Mouse (Mus musculus) A20 (cell line): ENCODE data around the gene Ung.
A peak's percentile ranks its signal among the peaks of the same experiment; 100 is the strongest.

Source experiments
- DNase-seq: peaks from one replicate; pipeline ENCODE4 v3.0.0-alpha.2; 2011; ENCODE audit warnings: low read depth, low spot score

Ung gene

DNA sequence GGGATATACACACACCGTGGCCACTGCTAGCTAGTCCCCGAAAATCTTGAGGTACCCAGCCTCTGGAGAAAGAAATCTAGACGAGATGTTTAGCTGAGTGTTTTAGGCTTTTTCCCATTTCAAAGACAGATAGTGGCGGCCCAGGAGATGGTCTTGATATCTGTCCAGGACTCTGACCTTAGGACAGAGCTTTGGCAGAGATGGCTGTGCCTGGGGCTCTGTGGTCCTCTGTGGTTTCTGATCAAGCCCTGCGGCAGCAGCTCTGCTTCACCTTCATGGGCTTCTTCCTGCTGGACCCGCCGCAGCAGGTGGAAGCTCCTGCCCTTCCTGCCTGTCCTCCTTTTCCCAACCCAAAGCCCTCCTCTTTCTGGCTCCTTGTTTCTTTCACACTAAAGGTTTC lies 40.2 kb downstream of the Ung start:
- DNase-seq = no peak

DNA sequence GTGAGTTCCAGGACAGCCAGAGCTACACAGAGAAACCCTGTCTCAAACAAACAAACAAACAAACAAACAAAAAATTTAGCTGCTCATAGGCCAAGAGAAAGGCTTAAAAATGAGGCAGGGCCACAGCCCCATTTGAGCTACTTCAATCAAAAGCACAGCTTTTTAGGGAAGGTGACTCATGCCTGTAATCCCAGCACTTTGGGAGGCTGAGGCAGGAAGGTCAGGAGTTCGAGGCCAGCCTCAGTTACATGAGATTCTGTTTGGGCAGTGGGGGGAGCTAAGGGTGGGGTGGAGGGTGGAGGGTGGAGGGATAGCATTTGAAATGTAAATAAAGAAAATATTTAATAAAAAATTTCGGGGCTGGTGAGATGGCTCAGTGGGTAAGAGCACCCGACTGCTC lies 42.8 kb downstream of the Ung start:
- DNase-seq = no peak

DNA sequence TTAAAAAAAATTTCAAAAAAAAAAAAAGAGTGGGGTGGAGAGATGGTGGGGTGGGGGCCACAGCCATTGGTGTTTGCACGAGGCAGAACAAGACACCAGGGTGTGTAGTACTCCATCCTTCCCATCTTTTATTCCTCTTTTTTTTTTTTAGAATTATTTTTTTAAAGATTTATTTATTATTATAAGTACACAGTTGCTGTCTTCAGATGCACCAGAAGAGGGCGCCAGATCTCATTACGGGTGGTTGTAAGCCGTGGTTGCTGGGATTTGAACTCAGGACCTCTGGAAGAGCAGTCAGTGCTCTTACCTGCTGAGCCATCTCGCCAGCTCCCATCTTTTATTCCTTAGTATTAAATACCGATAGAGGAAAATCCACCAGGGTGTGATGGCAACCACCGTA lies 43.3 kb downstream of the Ung start:
- peak; percentile 43 for DNase-seq

DNA sequence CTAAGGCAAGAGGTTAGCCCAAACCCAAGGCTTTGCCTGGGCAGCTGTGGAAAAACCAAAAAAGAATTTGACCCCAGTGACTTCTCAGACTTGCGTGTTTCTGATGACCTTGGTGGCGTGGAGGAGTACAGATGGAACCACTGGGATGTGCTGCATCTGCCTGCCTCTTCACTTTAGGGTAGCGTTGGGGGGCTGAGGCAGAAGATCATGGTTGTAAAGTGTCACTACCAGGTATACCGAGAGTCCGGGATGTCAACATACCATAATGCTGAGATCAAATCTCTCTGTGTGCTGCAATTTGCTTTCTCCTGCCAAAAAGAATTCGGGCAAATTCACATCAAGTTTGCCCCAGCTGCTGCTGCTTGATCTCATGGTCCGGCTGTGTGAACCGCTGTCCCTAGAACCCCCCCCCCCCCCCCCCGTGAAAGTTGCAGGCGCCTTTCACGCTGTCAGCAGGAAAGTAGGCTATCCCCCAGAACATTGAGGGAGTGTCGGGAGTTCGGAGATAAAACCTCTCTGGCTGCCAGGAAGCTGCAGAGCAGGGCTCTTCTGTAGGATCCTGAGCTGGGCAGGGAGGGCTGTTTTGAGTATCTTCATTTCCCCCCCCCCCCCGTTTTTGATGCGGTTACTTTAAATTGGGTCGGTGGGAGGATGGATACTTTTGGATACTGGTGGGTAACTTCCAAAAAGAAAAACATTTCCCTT lies 43.8 kb downstream of the Ung start:
- no peak for DNase-seq

DNA sequence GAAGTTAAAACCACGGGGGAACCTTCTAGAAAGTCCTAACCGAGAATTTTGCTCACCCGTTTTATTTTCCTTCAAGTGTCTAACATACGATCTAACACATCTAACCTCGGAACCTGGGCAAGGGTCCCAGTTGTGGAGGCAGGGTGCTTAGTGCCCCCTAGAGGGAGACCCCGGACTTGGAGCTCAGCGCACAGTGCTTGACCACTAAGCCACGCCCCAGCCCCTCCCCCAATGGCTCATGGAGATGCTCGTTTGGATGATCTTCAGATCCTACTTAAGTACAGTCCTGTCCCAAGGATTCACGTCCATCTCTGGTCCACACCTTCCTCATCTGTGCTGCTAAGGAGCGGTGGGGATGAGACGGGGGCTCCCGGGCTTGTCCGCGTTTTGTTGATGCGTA lies 44.5 kb downstream of the Ung start:
- DNase-seq = peak; percentile 83

DNA sequence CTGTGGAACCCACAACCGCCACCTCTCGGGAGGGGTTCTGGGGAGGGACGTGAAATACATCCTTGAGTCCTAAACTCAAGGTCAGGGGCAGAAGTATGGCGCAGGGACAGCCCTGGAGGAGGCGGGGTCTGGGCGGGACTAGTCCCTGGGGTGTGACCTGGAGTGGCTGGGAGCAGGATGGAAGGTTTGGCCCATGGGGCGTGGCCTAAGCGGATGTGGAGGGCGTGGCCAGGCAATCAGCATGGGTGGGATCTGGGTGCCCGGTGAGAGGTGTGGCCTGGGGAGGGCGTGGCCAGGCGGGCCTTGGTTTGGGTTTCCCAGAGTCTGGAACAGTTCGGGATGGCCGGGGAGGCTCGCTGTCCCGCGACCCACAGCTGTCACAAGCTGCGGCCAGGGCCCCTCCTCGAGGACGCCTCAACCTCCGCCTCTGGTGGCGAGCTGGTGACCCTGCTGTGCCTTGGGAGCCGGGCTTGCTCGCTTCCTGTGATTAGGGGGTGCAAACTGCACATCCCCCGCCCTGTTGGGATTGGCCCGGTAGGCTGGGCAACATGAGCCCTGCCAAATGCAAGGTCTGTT lies 45.5 kb downstream of the Ung start:
- peak; percentile 99 for DNase-seq

DNA sequence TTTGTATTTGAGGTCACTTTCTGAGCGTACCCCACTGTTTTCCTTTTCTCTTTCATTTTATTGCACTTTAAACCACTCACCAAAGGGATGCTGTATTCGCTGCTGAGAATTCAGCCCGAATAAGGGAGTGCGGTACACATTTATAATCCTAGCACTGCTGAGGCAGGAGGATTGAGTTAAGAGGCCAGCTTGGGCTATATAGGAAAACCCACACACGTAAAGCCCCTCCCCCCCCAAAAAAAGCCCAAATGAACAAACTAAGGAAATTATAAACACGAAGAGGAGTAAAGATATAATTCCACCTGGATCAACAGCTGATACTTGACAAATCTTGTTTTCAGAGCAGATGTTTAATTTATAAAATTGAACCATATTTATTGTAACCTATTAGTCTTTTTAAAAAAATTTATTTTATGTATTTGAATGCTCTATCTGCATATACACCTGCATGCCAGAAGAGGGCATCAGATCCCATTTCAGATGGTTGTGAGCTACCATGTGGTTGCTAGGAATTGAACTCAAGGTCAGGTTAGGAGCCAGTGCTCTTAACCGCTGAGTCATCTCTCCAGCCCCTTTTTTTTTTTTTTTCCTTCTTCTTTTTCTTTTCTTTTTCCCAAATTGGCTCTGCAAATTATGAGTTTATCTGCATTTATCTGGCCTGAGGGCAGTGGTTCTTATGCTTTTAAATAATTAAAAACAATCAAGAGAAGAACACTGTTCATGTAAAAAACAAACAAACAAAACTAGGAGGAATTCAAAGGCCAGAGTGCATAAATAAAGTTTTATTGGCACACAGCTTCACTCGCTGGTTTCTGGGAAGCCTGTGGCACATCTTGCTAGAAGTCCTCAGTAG lies 46.6 kb downstream of the Ung start:
- DNase-seq = peak; percentile 44

DNA sequence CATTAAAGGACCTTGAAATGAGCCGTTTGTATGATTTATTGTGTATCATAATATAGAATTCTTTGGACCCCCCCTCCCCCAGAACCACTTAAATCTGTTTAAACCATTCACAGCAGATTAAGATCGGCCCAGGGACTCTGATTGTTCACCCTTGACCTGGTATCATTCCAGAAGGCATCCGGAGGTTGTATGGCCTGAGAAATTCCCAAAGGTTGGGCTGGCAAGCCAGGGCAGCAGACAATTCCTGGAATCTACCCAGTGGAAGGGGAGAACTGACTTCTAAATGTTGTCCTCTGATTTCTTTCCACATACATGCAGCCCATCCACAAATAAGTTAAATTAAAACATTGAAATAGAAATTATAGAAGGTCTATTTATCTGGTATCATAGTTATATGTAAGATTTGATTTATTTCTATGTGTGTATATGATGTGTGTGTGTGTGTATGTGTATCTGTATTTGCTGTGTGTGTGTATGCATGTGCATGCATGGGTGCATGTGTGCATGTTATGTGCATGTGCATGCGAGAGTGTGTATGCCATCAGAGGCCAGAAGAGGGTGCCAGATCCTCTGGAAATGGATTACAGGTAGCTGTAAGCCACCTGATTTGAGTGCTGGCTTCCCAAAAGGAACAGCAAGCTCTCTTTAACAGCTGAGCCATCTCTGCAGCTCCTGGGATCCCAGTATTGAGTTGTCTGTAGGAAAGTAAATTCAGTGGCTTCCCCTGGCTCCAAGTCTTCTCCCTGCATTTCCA lies 48.0 kb downstream of the Ung start:
- DNase-seq = no peak

DNA sequence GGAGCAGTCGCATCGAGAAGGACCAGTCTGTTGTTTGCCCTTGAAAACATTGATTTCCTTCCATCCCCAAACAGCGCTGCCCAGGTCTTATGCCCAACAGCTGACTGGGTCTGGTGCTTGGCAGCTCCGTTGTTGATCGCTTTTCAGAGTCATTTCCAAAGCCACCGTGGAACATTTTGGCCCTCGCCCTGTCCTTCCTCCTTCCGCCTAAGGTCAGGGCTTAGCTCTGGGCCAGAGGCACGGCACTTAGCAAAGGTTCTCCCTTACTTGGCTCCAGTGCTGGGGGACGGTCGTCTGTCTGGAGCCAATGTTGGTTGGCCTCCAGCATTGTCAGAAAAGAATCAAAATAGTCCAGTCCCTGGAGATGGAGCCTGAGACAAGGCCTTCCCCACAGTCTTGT lies 49.4 kb downstream of the Ung start:
- DNase-seq = no peak

DNA sequence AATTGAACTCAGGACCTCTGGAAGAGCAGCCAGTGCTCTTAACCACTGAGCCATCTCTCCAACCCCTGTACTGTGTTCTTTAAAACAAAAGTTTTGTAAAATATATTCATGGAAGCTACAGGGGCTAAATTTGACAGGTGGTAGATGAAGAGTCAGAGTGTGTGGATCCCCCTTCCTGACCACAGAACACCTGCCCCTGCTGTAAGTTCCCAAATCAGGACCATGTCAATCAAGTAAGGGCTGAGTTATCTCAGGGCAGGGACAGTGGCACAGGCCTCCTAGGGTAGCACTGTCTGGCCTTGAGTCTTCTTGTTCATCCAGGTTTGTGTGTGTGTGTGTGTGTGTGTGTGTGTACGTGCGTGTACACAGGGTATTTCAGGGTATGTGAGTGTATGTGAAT lies 53.3 kb downstream of the Ung start:
- peak; percentile 72 for DNase-seq

DNA sequence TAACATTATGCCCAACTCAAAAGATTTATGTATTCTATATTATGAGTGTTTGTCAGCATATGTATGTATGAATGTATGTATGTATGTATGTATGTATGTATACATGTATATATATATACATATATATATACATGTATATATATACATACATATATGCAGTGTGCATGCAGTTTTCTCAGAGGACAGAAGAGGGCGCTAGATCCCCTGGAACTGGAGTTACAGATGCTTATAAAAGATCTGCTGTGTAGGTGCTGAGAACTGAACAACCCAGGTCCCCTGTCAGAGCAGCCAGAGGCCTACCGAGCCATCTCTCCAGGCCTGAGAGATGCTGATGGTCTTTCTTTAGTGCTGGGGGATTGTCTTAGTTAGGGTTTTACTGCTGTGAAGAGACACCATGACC lies 56.9 kb downstream of the Ung start:
- peak; percentile 45 for DNase-seq
